Mouse (Mus musculus) urinary bladder, postnatal 14 days (tissue): ENCODE measurements around the gene Fnip2.
"Not testable (repeated sequence)": the region's sequence is repeated elsewhere in the genome, so short reads cannot be mapped to it uniquely, and the experiment has no call there.

Source experiments
- DNase-seq: peaks from one replicate; pipeline ENCODE4 v3.0.0; 2021; ENCODE audit warnings: low spot score

The Fnip2 gene

GRCm38 (mm10) chr3:79478400-79478799 is 89.2 kb downstream of the Fnip2 start:
- DNase-seq, result no peak

GRCm38 (mm10) chr3:79475980-79476379 is 91.6 kb downstream of the Fnip2 start:
- no peak for DNase-seq

- no peak for DNase-seq
Measured at GRCm38 (mm10) chr3:79474911-79475310, 92.7 kb downstream of the Fnip2 start.

GRCm38 (mm10) chr3:79472362-79472761 is 95.2 kb downstream of the Fnip2 start:
- no peak for DNase-seq

- no peak for DNase-seq
Measured at GRCm38 (mm10) chr3:79469440-79469839, 98.2 kb downstream of the Fnip2 start.

GRCm38 (mm10) chr3:79458651-79459275 is 108.8 kb downstream of the Fnip2 start:
- DNase-seq, result no peak

GRCm38 (mm10) chr3:79455761-79456160 is 111.8 kb downstream of the Fnip2 start:
- DNase-seq, result no peak

GRCm38 (mm10) chr3:79452696-79453263 is 114.8 kb downstream of the Fnip2 start:
- DNase-seq, result no peak

- no peak for DNase-seq
Measured at GRCm38 (mm10) chr3:79449361-79449760, 118.2 kb downstream of the Fnip2 start.

GRCm38 (mm10) chr3:79448421-79448820 is 119.2 kb downstream of the Fnip2 start:
- DNase-seq, result no peak

GRCm38 (mm10) chr3:79446648-79447047 is 120.9 kb downstream of the Fnip2 start:
- DNase-seq, result not testable (repeated sequence)

GRCm38 (mm10) chr3:79446124-79446523 is 121.5 kb downstream of the Fnip2 start:
- DNase-seq, result no peak

- no peak for DNase-seq
Measured at GRCm38 (mm10) chr3:79445041-79445440, 122.6 kb downstream of the Fnip2 start.

GRCm38 (mm10) chr3:79443850-79444249 is 123.7 kb downstream of the Fnip2 start:
- DNase-seq, result no peak

GRCm38 (mm10) chr3:79440976-79441491 is 126.6 kb downstream of the Fnip2 start:
- no peak for DNase-seq

- DNase-seq, result no peak
Measured at GRCm38 (mm10) chr3:79438276-79438675, 129.3 kb downstream of the Fnip2 start.

GRCm38 (mm10) chr3:79436186-79436585 is 131.4 kb downstream of the Fnip2 start:
- no peak for DNase-seq

GRCm38 (mm10) chr3:79434985-79435384 is 132.6 kb downstream of the Fnip2 start:
- DNase-seq, result no peak

- DNase-seq, result no peak
Measured at GRCm38 (mm10) chr3:79434436-79434835, 133.2 kb downstream of the Fnip2 start.

- no peak for DNase-seq
Measured at GRCm38 (mm10) chr3:79433593-79433992, 134.0 kb downstream of the Fnip2 start.

GRCm38 (mm10) chr3:79425441-79425840 is 142.2 kb downstream of the Fnip2 start:
- DNase-seq, result no peak

GRCm38 (mm10) chr3:79418921-79419320 is 148.7 kb downstream of the Fnip2 start:
- no peak for DNase-seq

GRCm38 (mm10) chr3:79416944-79417680 is 150.5 kb downstream of the Fnip2 start:
- DNase-seq, result no peak
